Mouse (Mus musculus): Measurements from ENCODE around the gene Cox6a2. TPM values are rescaled to one million over a fixed set of nuclear protein-coding genes. Genes with fewer than 3 reads are reported as not detected.

The Cox6a2 gene
- polyA plus RNA-seq (2011; ENCODE audit: insufficient read depth, insufficient read length, low read depth, missing spikeins): not detected in 2 replicates

DNA sequence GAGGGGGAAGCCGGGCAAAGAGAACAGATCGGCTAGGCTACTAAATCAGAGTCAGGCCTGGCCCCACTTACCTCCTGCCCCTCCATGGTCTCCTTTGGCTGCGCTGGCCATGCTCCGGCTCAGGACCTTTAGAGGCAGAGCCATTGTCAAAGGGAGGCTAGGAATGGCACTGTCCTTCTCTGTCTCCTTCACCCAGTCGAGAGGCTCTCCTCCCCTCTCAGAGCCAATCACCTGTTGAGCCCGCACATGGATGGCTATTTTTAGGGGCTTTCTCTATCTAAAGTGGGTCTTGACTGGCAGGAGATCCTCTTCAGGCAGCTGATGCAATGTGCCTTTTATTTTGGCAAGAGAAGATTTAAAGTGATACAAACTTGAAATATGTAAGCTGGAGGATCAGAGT lies at the start of gene Cox6a2:
Gene Cox6a2, minus strand, starts transcription at position 236 of the 400 bp plus-strand sequence.
- Histone ChIP-seq H3K27me3 (ENCODE audit: control insufficient read depth, insufficient read depth, low read length, poor library complexity, severe bottlenecking) (no peaks in the 10 kb centered on the region), H3K36me3 (ENCODE audit: control insufficient read depth, insufficient read depth, low read length, poor library complexity, severe bottlenecking) (no peaks in the 10 kb centered on the region), H3K4me1 (ENCODE audit: control insufficient read depth, insufficient read depth, low read length) (no peaks in the 10 kb centered on the region), H3K4me3 (ENCODE audit: low read depth, low read length) (no peak within 1 kb of the TSS), H3K9ac (ENCODE audit: low read depth, poor library complexity, severe bottlenecking) (no peak within 1 kb of the TSS), H3K9me3 (replicated peaks; ENCODE audit: control insufficient read depth, insufficient read depth, low read length, poor library complexity, severe bottlenecking) (no peaks in the 10 kb centered on the region), H3K27ac (ENCODE audit: insufficient read depth, low read length) (no peak within 1 kb of the TSS)
- no peak for TF ChIP-seq CTCF (IDR thresholded peaks at IDR 0.05; ENCODE audit: low read depth, low read length)
- no peak for TF ChIP-seq EP300 (IDR thresholded peaks at IDR 0.05; ENCODE audit: insufficient read depth, low read depth, low read length)
- TF ChIP-seq POLR2A (IDR thresholded peaks at IDR 0.05; ENCODE audit: insufficient read depth, low read length): no peak

DNA sequence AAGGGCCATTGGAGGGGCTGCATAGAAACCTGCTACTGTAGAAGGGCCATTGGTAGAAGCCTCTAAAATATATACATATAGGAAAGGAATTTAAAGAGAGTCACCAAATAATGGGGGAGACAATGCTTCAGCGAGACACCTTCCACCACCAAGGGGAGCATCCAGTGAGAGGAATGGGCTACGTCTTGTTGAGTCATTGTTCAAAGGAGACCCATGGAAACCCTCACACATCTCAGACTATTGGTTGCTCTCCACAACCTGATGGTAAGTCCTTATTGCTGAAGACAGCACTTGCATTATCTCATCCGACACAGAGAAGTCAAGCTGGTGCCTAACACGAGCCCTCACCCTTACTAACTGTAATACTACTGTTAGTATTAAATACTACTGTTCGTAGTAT lies 49.6 kb upstream of the Cox6a2 start:
- no peak overlapping the region for H3K27ac ChIP-seq (ENCODE audit: insufficient read depth, low read length)
- H3K4me1 ChIP-seq (ENCODE audit: control insufficient read depth, insufficient read depth, low read length): no peaks in the 10 kb centered on the region
- no peak for TF ChIP-seq CTCF (IDR thresholded peaks at IDR 0.05; ENCODE audit: low read depth, low read length)
- no peak for TF ChIP-seq EP300 (IDR thresholded peaks at IDR 0.05; ENCODE audit: insufficient read depth, low read depth, low read length)
- no peak for TF ChIP-seq POLR2A (IDR thresholded peaks at IDR 0.05; ENCODE audit: insufficient read depth, low read length)
- H3K36me3 ChIP-seq (ENCODE audit: control insufficient read depth, insufficient read depth, low read length, poor library complexity, severe bottlenecking): no peaks in the 10 kb centered on the region
- no peaks in the 10 kb centered on the region for H3K9me3 ChIP-seq (replicated peaks; ENCODE audit: control insufficient read depth, insufficient read depth, low read length, poor library complexity, severe bottlenecking)
- H3K27me3 ChIP-seq (ENCODE audit: control insufficient read depth, insufficient read depth, low read length, poor library complexity, severe bottlenecking): no peaks in the 10 kb centered on the region
- H3K4me3 ChIP-seq (ENCODE audit: low read depth, low read length): no peak overlapping the region
- H3K9ac ChIP-seq (ENCODE audit: low read depth, poor library complexity, severe bottlenecking): no peak overlapping the region

DNA sequence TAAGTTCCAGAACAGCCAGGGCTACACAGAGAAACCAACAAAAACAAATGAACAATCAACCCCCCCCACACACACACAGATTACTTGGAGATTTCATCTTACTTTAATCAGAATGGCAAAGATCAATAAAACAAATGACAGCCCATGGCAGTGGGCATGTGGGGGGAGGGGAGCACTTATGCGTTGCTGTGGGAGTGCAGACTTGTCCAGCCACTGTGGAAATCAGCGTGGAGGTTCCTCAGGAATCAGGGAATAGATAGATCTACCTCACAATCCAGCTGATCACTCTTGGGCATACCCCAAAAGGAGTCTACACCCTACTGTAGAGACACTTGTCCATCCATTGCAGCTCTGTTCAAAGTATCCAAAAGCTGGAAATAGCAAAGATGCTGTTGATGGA lies 48.8 kb upstream of the Cox6a2 start:
- no peak overlapping the region for H3K4me3 ChIP-seq (ENCODE audit: low read depth, low read length)
- H3K27ac ChIP-seq (ENCODE audit: insufficient read depth, low read length): no peak overlapping the region
- no peaks in the 10 kb centered on the region for H3K9me3 ChIP-seq (replicated peaks; ENCODE audit: control insufficient read depth, insufficient read depth, low read length, poor library complexity, severe bottlenecking)
- no peaks in the 10 kb centered on the region; the same call in 1 of the 2 replicates for H3K27me3 ChIP-seq (ENCODE audit: control insufficient read depth, insufficient read depth, low read length, poor library complexity, severe bottlenecking)
- H3K36me3 ChIP-seq (ENCODE audit: control insufficient read depth, insufficient read depth, low read length, poor library complexity, severe bottlenecking): no peaks in the 10 kb centered on the region
- H3K9ac ChIP-seq (ENCODE audit: low read depth, poor library complexity, severe bottlenecking): no peak overlapping the region
- TF ChIP-seq EP300 (IDR thresholded peaks at IDR 0.05; ENCODE audit: insufficient read depth, low read depth, low read length) (no peak), POLR2A (IDR thresholded peaks at IDR 0.05; ENCODE audit: insufficient read depth, low read length) (no peak)
- H3K4me1 ChIP-seq (ENCODE audit: control insufficient read depth, insufficient read depth, low read length): no peaks in the 10 kb centered on the region

DNA sequence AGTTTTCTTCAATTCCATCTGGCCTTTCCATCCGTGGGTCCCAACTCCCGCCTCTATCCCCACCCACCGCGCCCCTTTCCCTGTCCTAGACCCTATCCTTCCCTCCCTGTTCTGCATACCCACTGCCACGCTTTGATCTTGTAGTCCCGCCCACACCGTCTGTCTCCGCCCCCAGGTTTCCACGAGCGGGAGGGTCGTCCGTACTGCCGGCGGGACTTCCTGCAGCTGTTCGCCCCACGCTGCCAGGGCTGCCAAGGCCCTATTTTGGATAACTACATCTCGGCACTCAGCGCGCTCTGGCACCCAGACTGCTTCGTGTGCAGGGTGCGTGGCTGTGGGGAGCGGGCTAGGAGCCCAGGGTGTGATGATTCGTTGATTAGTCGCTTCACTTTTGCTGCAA lies 46.4 kb upstream of the Cox6a2 start:
- Histone ChIP-seq H3K4me1 (ENCODE audit: control insufficient read depth, insufficient read depth, low read length) (no peaks in the 10 kb centered on the region), H3K27ac (ENCODE audit: insufficient read depth, low read length) (no peak overlapping the region)

DNA sequence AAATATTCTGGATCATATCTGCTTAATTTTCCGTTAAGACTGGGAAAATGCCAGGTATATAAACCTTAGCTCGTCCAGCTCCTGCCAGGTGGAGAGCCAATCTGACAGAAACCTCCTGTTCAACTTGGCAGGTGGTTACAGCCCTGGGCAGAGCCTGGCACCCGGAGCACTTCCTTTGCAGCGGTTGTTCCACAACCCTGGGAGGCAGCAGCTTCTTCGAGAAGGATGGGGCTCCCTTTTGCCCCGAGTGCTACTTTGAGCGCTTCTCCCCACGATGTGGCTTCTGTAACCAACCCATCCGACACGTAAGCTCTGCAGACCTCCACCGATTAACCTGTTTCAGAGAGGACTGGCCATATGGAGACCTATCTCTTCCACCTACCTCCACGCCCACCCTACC lies 45.8 kb upstream of the Cox6a2 start:
- no peak overlapping the region for H3K9ac ChIP-seq (ENCODE audit: low read depth, poor library complexity, severe bottlenecking)
- no peak overlapping the region; the same call in 1 of the 2 replicates for H3K4me3 ChIP-seq (ENCODE audit: low read depth, low read length)
- no peaks in the 10 kb centered on the region; the same call in 1 of the 2 replicates for H3K27me3 ChIP-seq (ENCODE audit: control insufficient read depth, insufficient read depth, low read length, poor library complexity, severe bottlenecking)
- H3K36me3 ChIP-seq (ENCODE audit: control insufficient read depth, insufficient read depth, low read length, poor library complexity, severe bottlenecking): no peaks in the 10 kb centered on the region
- H3K4me1 ChIP-seq (ENCODE audit: control insufficient read depth, insufficient read depth, low read length): no peaks in the 10 kb centered on the region
- no peak overlapping the region for H3K27ac ChIP-seq (ENCODE audit: insufficient read depth, low read length)
- H3K9me3 ChIP-seq (replicated peaks; ENCODE audit: control insufficient read depth, insufficient read depth, low read length, poor library complexity, severe bottlenecking): no peaks in the 10 kb centered on the region
- TF ChIP-seq EP300 (IDR thresholded peaks at IDR 0.05; ENCODE audit: insufficient read depth, low read depth, low read length): no peak
- no peak for TF ChIP-seq POLR2A (IDR thresholded peaks at IDR 0.05; ENCODE audit: insufficient read depth, low read length)
- no peak for TF ChIP-seq CTCF (IDR thresholded peaks at IDR 0.05; ENCODE audit: low read depth, low read length)

More for the DNA sequence above, 46.4 kb upstream of the Cox6a2 start:
- Histone ChIP-seq H3K27me3 (ENCODE audit: control insufficient read depth, insufficient read depth, low read length, poor library complexity, severe bottlenecking) (no peaks in the 10 kb centered on the region; the same call in 1 of the 2 replicates), H3K9me3 (replicated peaks; ENCODE audit: control insufficient read depth, insufficient read depth, low read length, poor library complexity, severe bottlenecking) (no peaks in the 10 kb centered on the region), H3K4me3 (ENCODE audit: low read depth, low read length) (peak overlapping the region; percentile 45), H3K9ac (ENCODE audit: low read depth, poor library complexity, severe bottlenecking) (no peak overlapping the region), H3K36me3 (ENCODE audit: control insufficient read depth, insufficient read depth, low read length, poor library complexity, severe bottlenecking) (no peaks in the 10 kb centered on the region)
- no peak for TF ChIP-seq EP300 (IDR thresholded peaks at IDR 0.05; ENCODE audit: insufficient read depth, low read depth, low read length)
- TF ChIP-seq POLR2A (IDR thresholded peaks at IDR 0.05; ENCODE audit: insufficient read depth, low read length): no peak
- TF ChIP-seq CTCF (IDR thresholded peaks at IDR 0.05; ENCODE audit: low read depth, low read length): no peak

DNA sequence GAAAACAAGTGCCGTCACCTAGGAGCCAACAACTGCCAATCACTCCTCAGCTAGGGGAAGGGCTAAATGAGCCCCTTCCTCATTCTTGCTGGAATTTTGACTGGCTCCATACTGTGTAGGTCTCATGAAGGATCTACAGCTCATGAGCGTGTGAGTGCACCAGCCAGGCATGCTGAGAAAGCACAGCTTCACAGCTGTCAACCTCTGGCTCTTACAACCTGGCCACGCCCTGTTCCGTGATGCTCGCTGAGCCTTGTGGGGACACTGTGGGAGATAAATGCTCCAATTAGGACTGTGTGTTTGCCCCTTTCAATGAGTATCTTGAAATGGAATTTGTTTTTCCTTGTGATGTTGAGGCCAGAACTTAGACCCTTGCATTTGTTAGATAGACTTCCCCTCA lies 43.8 kb upstream of the Cox6a2 start:
- Histone ChIP-seq H3K36me3 (ENCODE audit: control insufficient read depth, insufficient read depth, low read length, poor library complexity, severe bottlenecking) (no peaks in the 10 kb centered on the region), H3K9ac (ENCODE audit: low read depth, poor library complexity, severe bottlenecking) (no peak overlapping the region), H3K4me3 (ENCODE audit: low read depth, low read length) (no peak overlapping the region), H3K4me1 (ENCODE audit: control insufficient read depth, insufficient read depth, low read length) (no peaks in the 10 kb centered on the region), H3K9me3 (replicated peaks; ENCODE audit: control insufficient read depth, insufficient read depth, low read length, poor library complexity, severe bottlenecking) (no peaks in the 10 kb centered on the region), H3K27me3 (ENCODE audit: control insufficient read depth, insufficient read depth, low read length, poor library complexity, severe bottlenecking) (no peaks in the 10 kb centered on the region; the same call in 1 of the 2 replicates), H3K27ac (ENCODE audit: insufficient read depth, low read length) (no peak overlapping the region)
- TF ChIP-seq CTCF (IDR thresholded peaks at IDR 0.05; ENCODE audit: low read depth, low read length) (no peak), EP300 (IDR thresholded peaks at IDR 0.05; ENCODE audit: insufficient read depth, low read depth, low read length) (no peak), POLR2A (IDR thresholded peaks at IDR 0.05; ENCODE audit: insufficient read depth, low read length) (no peak)
